In the genomic region with DNA sequence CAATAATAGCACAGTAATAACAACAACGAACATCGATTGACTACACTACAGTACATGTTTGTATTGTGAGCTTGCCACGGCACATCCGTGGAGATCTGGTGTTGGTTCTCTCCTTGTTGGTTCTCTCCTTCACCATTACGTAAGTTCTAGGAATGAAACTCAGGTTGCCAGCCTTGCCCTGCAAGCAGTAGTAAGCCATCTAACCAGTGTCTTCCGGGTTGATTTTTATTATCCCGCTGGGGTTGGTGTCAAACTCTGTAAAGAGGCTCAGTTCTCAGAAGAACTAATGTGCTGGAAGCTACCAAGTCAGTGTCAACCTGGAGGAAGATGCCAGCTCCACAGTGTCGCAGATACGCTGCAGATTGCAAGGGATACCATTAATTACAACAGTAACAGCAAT, we compare ENCODE assay signal across 8 mouse cellular contexts. TPM values are rescaled to one million over a fixed set of nuclear protein-coding genes. Genes with fewer than 3 reads are reported as not detected.
DNase-seq lines count a peak whose midpoint lies in the region; ATAC-seq and TF ChIP-seq lines count a peak whose summit lies in the region.

No protein-coding gene starts in this region.

- H3K4me2 ChIP-seq in hindbrain, postnatal 0 days (ENCODE audit: low read depth, low read length), result peak overlapping the region; percentile 95
- H3K4me2 ChIP-seq in myocyte (ENCODE audit: low read depth), result peak overlapping the region; percentile 18

- no peak for TF ChIP-seq POLR2A in embryonic fibroblast, embryonic 13.5 days (IDR thresholded peaks at IDR 0.05; ENCODE audit: low read depth, low read length)
- TF ChIP-seq POLR2A in myocyte (IDR thresholded peaks at IDR 0.05; ENCODE audit: insufficient read length, low read depth), result no peak

- no peaks in the 10 kb centered on the region for H3K27me3 ChIP-seq in hindbrain, postnatal 0 days (ENCODE audit: insufficient read depth, low read length)
- no peaks in the 10 kb centered on the region for H3K27me3 ChIP-seq in myocyte (ENCODE audit: control insufficient read depth, insufficient read depth, insufficient read length)

- ATAC-seq in hindbrain, postnatal 0 days, result no peak
- no peak for ATAC-seq in erythroblast, adult 5-6 weeks (replicated peaks; ENCODE audit: low FRiP score, poor library complexity, severe bottlenecking)

- TF ChIP-seq CTCF in left cerebral cortex, adult 2 months (IDR thresholded peaks at IDR 0.05), result no peak
- TF ChIP-seq CTCF in embryonic fibroblast, embryonic 13.5 days (IDR thresholded peaks at IDR 0.05; ENCODE audit: borderline replicate concordance, insufficient read depth, low read length), result no peak
- no peak for TF ChIP-seq CTCF in hindbrain, postnatal 0 days (IDR thresholded peaks at IDR 0.05; ENCODE audit: low read depth)

- no peaks in the 10 kb centered on the region for H3K36me3 ChIP-seq in hindbrain, postnatal 0 days (ENCODE audit: insufficient read depth, low read length)
- H3K36me3 ChIP-seq in myocyte (ENCODE audit: control insufficient read depth, insufficient read depth), result no peaks in the 10 kb centered on the region

- H3K27ac ChIP-seq in left cerebral cortex, adult 2 months, result peak overlapping the region; percentile 89
- H3K27ac ChIP-seq in embryonic fibroblast, embryonic 13.5 days (ENCODE audit: insufficient read depth, low read length), result no peak overlapping the region
- peak overlapping the region; percentile 70; the same call in 1 of the 2 replicates for H3K27ac ChIP-seq in hindbrain, postnatal 0 days

- H3K9me3 ChIP-seq in hindbrain, postnatal 0 days (ENCODE audit: low read length), result no peaks in the 10 kb centered on the region

- peak overlapping the region; percentile 72; the same call in 1 of the 2 replicates for H3K9ac ChIP-seq in hindbrain, postnatal 0 days (replicated peaks; ENCODE audit: low read length)

- H3ac ChIP-seq in myocyte (ENCODE audit: control insufficient read depth, insufficient read length), result no peak overlapping the region

- H3K4me3 ChIP-seq in left cerebral cortex, adult 2 months, result peak overlapping the region; percentile 66
- H3K4me3 ChIP-seq in embryonic fibroblast, embryonic 13.5 days (ENCODE audit: insufficient read depth, low read length), result peak overlapping the region; percentile 26
- peak overlapping the region; percentile 66 for H3K4me3 ChIP-seq in hindbrain, postnatal 0 days (ENCODE audit: low read length)
- H3K4me3 ChIP-seq in myocyte, result no peak overlapping the region

- no peaks in the 10 kb centered on the region for H3K79me2 ChIP-seq in myocyte (ENCODE audit: control insufficient read depth, insufficient read depth)

- WGBS in hindbrain, postnatal 0 days, result 55% methylated on average over 9 of the region's 9 CpGs

- peaks cover 2% of the 10 kb centered on the region for H3K4me1 ChIP-seq in embryonic fibroblast, embryonic 13.5 days (ENCODE audit: control insufficient read depth, insufficient read depth, low read length)
- H3K4me1 ChIP-seq in hindbrain, postnatal 0 days (ENCODE audit: insufficient read depth, low read length), result no peaks in the 10 kb centered on the region; the same call in 1 of the 2 replicates

- intact Hi-C loops in left cerebral cortex, adult 2 months (cut with DNase I), result no loop called here
- intact Hi-C loops in left cerebral cortex, postnatal 10 days (cut with DNase I), result no loop called here

- DNase-seq in left cerebral cortex, adult 2 months (ENCODE audit: extremely low spot score in 1 of 2, low spot score in 2 of 2), result no peak
- no peak for DNase-seq in left cerebral cortex, postnatal 10 days (ENCODE audit: extremely low spot score in 1 of 2, low spot score in 2 of 2)
- no peak for DNase-seq in hindbrain, postnatal 0 days (ENCODE audit: low spot score)
- no peak for DNase-seq in testis, postnatal 10 days (ENCODE audit: low spot score)
- no peak for DNase-seq in natural killer cell, adult 2 months (ENCODE audit: low spot score in 2 of 2)

TF ChIP-seq in myocyte, 11 proteins besides CTCF, POLR2A, EP300 and RAD21:
- TF ChIP-seq REST (IDR thresholded peaks at IDR 0.05; ENCODE audit: insufficient read depth, insufficient read length) (no peak), SRF (IDR thresholded peaks at IDR 0.05; ENCODE audit: control insufficient read depth, insufficient read length, low read depth) (no peak), MYOD1 (IDR thresholded peaks at IDR 0.05; ENCODE audit: control insufficient read depth in 1 of 3, insufficient read length in 2 of 3, low read depth in 2 of 3) (no peak), CEBPB (IDR thresholded peaks at IDR 0.05; ENCODE audit: insufficient read depth, poor library complexity, severe bottlenecking) (no peak), TCF3 (IDR thresholded peaks at IDR 0.05; ENCODE audit: insufficient read length, low read depth) (no peak)

RNA-seq across cellular contexts. Expression of a gene that starts 0.8 kb away (rescaled TPM):
- 10 to 100 TPM; 12.6 to 13.0 TPM for total RNA-seq in left cerebral cortex, adult 2 months (2021)
- 10 to 100 TPM; 17.3 to 18.4 TPM for total RNA-seq in left cerebral cortex, postnatal 10 days (2021)
- 20.8 and 29.1 TPM in 2 replicates for polyA plus RNA-seq in embryonic fibroblast, embryonic 13.5 days (2011; ENCODE audit: insufficient read length, low read depth, missing spikeins)
- total RNA-seq in hindbrain, postnatal 0 days (2014; rRNA removed), result 79.2 and 80.1 TPM in 2 replicates
- polyA plus RNA-seq in hindbrain, postnatal 0 days (2015; fragmentation: Nextera tagmentation; extraction: Ambion mirVana), result 38.8 and 41.3 TPM in 2 replicates
- polyA plus RNA-seq in myocyte (2012; fragmentation: generic; extraction: Trizol), result 0.05 TPM
- total RNA-seq in erythroblast, adult 5-6 weeks (2015; ENCODE audit: low replicate concordance), result not detected in 2 replicates
- total RNA-seq in erythroblast, adult 5-6 weeks (2017; ENCODE audit: low replicate concordance), result not detected in 2 replicates

RNA-seq across cellular contexts. Expression of a gene that starts 26.7 kb away (rescaled TPM):
- total RNA-seq in left cerebral cortex, adult 2 months (2021), result under 1 TPM; 0.59 to 0.79 TPM
- under 1 TPM; 0.20 to 0.32 TPM for total RNA-seq in left cerebral cortex, postnatal 10 days (2021)
- not detected in 2 replicates for polyA plus RNA-seq in embryonic fibroblast, embryonic 13.5 days (2011; ENCODE audit: insufficient read length, low read depth, missing spikeins)
- total RNA-seq in hindbrain, postnatal 0 days (2014; rRNA removed), result not detected in 2 replicates
- polyA plus RNA-seq in hindbrain, postnatal 0 days (2015; fragmentation: Nextera tagmentation; extraction: Ambion mirVana), result 0.16 and 0.28 TPM in 2 replicates
- polyA plus RNA-seq in myocyte (2012; fragmentation: generic; extraction: Trizol), result not detected
- total RNA-seq in erythroblast, adult 5-6 weeks (2015; ENCODE audit: low replicate concordance), result not detected in 2 replicates
- not detected in 2 replicates for total RNA-seq in erythroblast, adult 5-6 weeks (2017; ENCODE audit: low replicate concordance)

Comparison
In these comparisons a context has a peak if more than half of its experiments do, and no peak if none do; other contexts are left out.
1. RNA of a gene that starts 0.8 kb away (total RNA-seq): 79.2 to 80.1 TPM in hindbrain, postnatal 0 days, 17.3 to 18.4 TPM in left cerebral cortex, postnatal 10 days and 12.6 to 13.0 TPM in left cerebral cortex, adult 2 months; not detected in erythroblast, adult 5-6 weeks; every median in the first group is over 10 times any median in the second.